Mouse (Mus musculus): ENCODE data around the gene Crim1. TPM values are rescaled to one million over a fixed set of nuclear protein-coding genes. Genes with fewer than 3 reads are reported as not detected.

The Crim1 gene
- polyA plus RNA-seq, 1 experiment from 2014 or later = 3.5 TPM

DNA sequence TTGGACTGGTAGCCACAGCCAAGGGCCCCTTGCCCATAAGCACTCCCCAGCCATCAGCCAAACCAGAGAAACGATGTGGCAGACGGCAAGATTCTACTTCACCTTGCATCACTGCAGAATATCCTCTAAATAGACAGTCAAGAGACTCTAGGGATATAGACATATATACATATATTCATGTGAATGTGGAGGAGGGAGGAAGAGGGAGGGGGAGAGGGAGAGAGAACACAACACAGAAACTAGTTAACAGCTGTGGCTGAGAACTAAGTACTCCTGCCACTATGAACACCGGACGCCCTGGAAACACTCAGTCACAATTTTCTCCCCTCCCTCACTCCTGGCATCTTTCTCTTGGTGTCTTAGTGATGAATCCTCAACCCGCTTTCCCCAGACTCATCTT is 189.5 kb downstream of the Crim1 start:
- Histone ChIP-seq H3K27me3 (ENCODE audit: control insufficient read depth, insufficient read depth, low read length) (no peaks in the 10 kb centered on the region), H3K36me3 (ENCODE audit: control insufficient read depth, insufficient read depth, low read length) (no peaks in the 10 kb centered on the region), H3K4me2 (ENCODE audit: low read depth, severe bottlenecking) (no peak overlapping the region), H3K4me1 (ENCODE audit: control insufficient read depth, insufficient read depth, low read length) (no peaks in the 10 kb centered on the region), H3K4me3 (ENCODE audit: low read depth, low read length) (no peak overlapping the region), H3K27ac (replicated peaks; ENCODE audit: low read depth, low read length) (no peak overlapping the region), H3K9ac (ENCODE audit: low read length) (no peak overlapping the region), H3K9me3 (ENCODE audit: control insufficient read depth, low read length) (no peaks in the 10 kb centered on the region)
- 93% methylated on average over 5 of the region's 5 CpGs for WGBS
- DNase-seq (ENCODE audit: low spot score) (no peak), ATAC-seq (ENCODE audit: insufficient number of reproducible peaks, low FRiP score, low TSS enrichment, low read depth) (no peak)

DNA sequence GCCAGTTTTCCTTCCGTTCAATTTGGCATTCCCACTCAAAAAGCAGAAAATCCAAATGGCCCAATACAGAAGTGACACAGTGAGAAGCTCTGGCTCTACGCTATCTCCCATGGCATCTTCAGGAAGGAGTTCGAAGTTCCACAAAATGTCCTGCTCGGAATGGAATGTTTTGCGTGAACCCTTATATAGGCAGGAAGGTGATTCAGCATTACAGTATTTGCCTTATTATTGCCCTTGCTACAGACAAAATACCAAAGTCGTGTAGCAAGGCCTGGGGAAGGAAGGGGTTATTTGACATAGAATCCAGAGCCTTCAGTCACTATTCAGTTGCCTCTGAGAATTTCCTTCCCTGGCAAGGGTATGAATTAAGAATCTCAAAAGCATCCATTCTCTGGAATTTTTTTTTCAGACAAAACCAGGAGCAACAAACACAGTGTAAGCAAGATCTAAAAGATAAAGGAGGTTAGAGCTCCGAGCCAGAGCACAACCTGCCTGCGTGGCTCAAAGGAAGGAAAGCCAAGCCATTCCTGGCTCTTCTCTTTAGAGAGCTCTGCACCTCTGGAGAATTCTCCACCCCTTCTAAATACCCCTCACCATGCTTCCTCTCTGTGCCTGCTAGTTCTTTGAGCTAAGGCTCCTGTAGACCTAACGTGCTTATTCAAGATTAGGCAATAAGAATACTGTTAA is 192.5 kb downstream of the Crim1 start:
- H3K27me3 ChIP-seq (ENCODE audit: control insufficient read depth, insufficient read depth, low read length) = no peaks in the 10 kb centered on the region
- no peak overlapping the region for H3K27ac ChIP-seq (replicated peaks; ENCODE audit: low read depth, low read length)
- DNase-seq (ENCODE audit: low spot score) (no peak), ATAC-seq (ENCODE audit: insufficient number of reproducible peaks, low FRiP score, low TSS enrichment, low read depth) (no peak)
- no peak overlapping the region for H3K4me2 ChIP-seq (ENCODE audit: low read depth, severe bottlenecking)
- no peak overlapping the region for H3K9ac ChIP-seq (ENCODE audit: low read length)
- WGBS = 76% methylated on average over 9 of the region's 9 CpGs
- H3K9me3 ChIP-seq (ENCODE audit: control insufficient read depth, low read length) = no peaks in the 10 kb centered on the region
- no peak overlapping the region for H3K4me3 ChIP-seq (ENCODE audit: low read depth, low read length)
- no peaks in the 10 kb centered on the region for H3K36me3 ChIP-seq (ENCODE audit: control insufficient read depth, insufficient read depth, low read length)
- no peaks in the 10 kb centered on the region for H3K4me1 ChIP-seq (ENCODE audit: control insufficient read depth, insufficient read depth, low read length)

DNA sequence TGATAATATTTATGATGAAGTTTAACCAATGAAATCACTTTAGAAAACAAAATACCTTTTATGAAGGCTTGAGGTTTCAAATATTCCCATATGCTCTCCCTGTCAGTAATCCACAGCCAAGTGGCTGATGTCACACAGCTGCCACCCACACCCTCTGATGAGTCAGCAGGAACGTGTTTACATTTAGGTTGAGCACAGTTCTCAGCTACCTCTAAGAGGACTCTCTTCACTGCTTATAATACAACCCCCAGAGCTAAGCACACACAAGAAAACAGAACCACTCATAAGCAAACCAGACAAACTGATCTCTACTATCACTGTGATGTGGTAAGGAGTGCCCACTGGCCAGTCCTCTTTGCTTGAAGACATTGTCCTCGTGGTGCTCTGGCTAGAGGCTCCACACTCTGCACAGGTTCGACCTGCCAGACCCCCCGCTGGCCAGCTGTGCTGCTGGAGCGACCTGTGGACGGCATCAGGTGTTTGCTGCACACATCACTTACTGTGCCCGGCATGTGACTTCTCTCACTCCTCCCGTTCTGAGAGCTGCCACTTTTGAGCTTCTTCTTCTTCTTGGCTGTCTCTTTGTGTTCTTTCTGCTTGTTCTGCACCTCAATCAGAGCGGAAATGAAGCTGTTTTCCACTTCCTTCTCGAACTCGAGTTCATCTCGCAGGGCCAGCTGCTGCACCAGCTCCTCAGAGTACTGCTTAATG is 200.2 kb downstream of the Crim1 start:
- ATAC-seq (ENCODE audit: insufficient number of reproducible peaks, low FRiP score, low TSS enrichment, low read depth) (no peak), DNase-seq (ENCODE audit: low spot score) (no peak)
- Histone ChIP-seq H3K4me1 (ENCODE audit: control insufficient read depth, insufficient read depth, low read length) (no peaks in the 10 kb centered on the region), H3K4me3 (ENCODE audit: low read depth, low read length) (no peak overlapping the region), H3K9ac (ENCODE audit: low read length) (no peak overlapping the region), H3K9me3 (ENCODE audit: control insufficient read depth, low read length) (no peaks in the 10 kb centered on the region), H3K36me3 (ENCODE audit: control insufficient read depth, insufficient read depth, low read length) (0 out of 2 replicates have a peak, but pooled peaks cover 3% of the 10 kb centered on the region), H3K27ac (replicated peaks; ENCODE audit: low read depth, low read length) (no peak overlapping the region), H3K4me2 (ENCODE audit: low read depth, severe bottlenecking) (no peak overlapping the region), H3K27me3 (ENCODE audit: control insufficient read depth, insufficient read depth, low read length) (no peaks in the 10 kb centered on the region)
- WGBS = 78% methylated on average over 12 of the region's 12 CpGs

- Histone ChIP-seq H3K27me3 (ENCODE audit: control insufficient read depth, insufficient read depth, low read length) (no peaks in the 10 kb centered on the region), H3K36me3 (ENCODE audit: control insufficient read depth, insufficient read depth, low read length) (0 out of 2 replicates have a peak, but pooled peaks cover 3% of the 10 kb centered on the region), H3K27ac (replicated peaks; ENCODE audit: low read depth, low read length) (no peak overlapping the region), H3K4me3 (ENCODE audit: low read depth, low read length) (no peak overlapping the region), H3K9ac (ENCODE audit: low read length) (no peak overlapping the region), H3K9me3 (ENCODE audit: control insufficient read depth, low read length) (no peaks in the 10 kb centered on the region), H3K4me1 (ENCODE audit: control insufficient read depth, insufficient read depth, low read length) (no peaks in the 10 kb centered on the region), H3K4me2 (ENCODE audit: low read depth, severe bottlenecking) (no peak overlapping the region)
- WGBS = 73% methylated on average over 6 of the region's 6 CpGs
- ATAC-seq (ENCODE audit: insufficient number of reproducible peaks, low FRiP score, low TSS enrichment, low read depth) = no peak
- DNase-seq (ENCODE audit: low spot score) = no peak
Observed at GRCm38 (mm10) chr17:78401311-78401710, 201.3 kb downstream of the Crim1 start.

- DNase-seq (ENCODE audit: low spot score) (no peak), ATAC-seq (ENCODE audit: insufficient number of reproducible peaks, low FRiP score, low TSS enrichment, low read depth) (no peak)
- WGBS = 56% methylated on average over 4 of the region's 4 CpGs
- no peak overlapping the region for H3K4me3 ChIP-seq (ENCODE audit: low read depth, low read length)
- no peak overlapping the region for H3K27ac ChIP-seq (replicated peaks; ENCODE audit: low read depth, low read length)
- H3K9ac ChIP-seq (ENCODE audit: low read length) = no peak overlapping the region
- H3K27me3 ChIP-seq (ENCODE audit: control insufficient read depth, insufficient read depth, low read length) = no peaks in the 10 kb centered on the region
- 0 out of 2 replicates have a peak, but pooled peaks cover 3% of the 10 kb centered on the region for H3K36me3 ChIP-seq (ENCODE audit: control insufficient read depth, insufficient read depth, low read length)
- no peak overlapping the region for H3K4me2 ChIP-seq (ENCODE audit: low read depth, severe bottlenecking)
- no peaks in the 10 kb centered on the region for H3K9me3 ChIP-seq (ENCODE audit: control insufficient read depth, low read length)
- H3K4me1 ChIP-seq (ENCODE audit: control insufficient read depth, insufficient read depth, low read length) = no peaks in the 10 kb centered on the region
Observed at GRCm38 (mm10) chr17:78401713-78402112, 201.7 kb downstream of the Crim1 start.

DNA sequence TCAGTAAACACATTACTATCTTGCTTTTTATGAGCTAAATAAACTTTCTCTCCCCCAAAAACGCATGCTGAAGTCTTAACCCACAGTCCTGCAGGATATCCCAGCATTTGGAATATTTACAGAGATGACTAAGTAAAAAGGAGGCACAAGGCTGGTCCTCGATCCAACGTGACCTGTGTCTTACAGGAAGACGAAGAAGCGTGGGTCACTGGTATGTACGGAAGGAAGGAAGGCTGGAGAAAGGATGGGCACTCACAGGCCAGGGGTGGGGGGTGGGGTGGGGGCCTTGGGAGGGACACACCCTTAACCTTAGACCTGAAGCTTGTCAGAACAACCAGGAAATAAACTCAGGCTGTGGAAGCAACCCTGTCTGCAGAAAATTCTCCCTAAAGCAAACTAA is 202.1 kb downstream of the Crim1 start:
- 72% methylated on average over 6 of the region's 6 CpGs for WGBS
- no peak overlapping the region for H3K4me3 ChIP-seq (ENCODE audit: low read depth, low read length)

DNA sequence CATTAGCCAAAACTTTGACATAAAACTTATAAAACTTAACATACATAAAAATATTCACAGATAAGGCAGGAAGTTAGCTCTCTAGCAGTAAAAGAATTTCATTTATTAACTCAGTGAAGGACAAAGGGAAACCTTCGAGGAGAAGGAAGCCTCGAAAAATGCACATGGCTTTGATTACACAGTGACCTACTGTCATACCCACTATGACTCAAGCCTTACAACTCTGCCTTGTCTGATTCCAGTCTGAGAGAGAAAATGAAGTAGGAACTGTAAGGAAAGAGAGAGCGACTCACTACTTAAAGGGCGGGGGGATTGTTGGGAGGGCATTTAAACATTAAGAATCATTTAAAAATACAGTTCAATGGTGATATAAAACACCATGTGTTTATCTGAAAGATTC is 203.2 kb downstream of the Crim1 start:
- Histone ChIP-seq H3K27me3 (ENCODE audit: control insufficient read depth, insufficient read depth, low read length) (no peaks in the 10 kb centered on the region), H3K4me2 (ENCODE audit: low read depth, severe bottlenecking) (no peak overlapping the region), H3K36me3 (ENCODE audit: control insufficient read depth, insufficient read depth, low read length) (0 out of 2 replicates have a peak, but pooled peaks cover 3% of the 10 kb centered on the region), H3K9me3 (ENCODE audit: control insufficient read depth, low read length) (no peaks in the 10 kb centered on the region), H3K4me1 (ENCODE audit: control insufficient read depth, insufficient read depth, low read length) (no peaks in the 10 kb centered on the region), H3K9ac (ENCODE audit: low read length) (no peak overlapping the region), H3K27ac (replicated peaks; ENCODE audit: low read depth, low read length) (no peak overlapping the region), H3K4me3 (ENCODE audit: low read depth, low read length) (no peak overlapping the region)
- DNase-seq (ENCODE audit: low spot score) (no peak), ATAC-seq (ENCODE audit: insufficient number of reproducible peaks, low FRiP score, low TSS enrichment, low read depth) (no peak)
- WGBS = 78% methylated on average over 4 of the region's 4 CpGs

More for the DNA sequence above, 202.1 kb downstream of the Crim1 start:
- 0 out of 2 replicates have a peak, but pooled peaks cover 3% of the 10 kb centered on the region for H3K36me3 ChIP-seq (ENCODE audit: control insufficient read depth, insufficient read depth, low read length)
- no peak overlapping the region for H3K4me2 ChIP-seq (ENCODE audit: low read depth, severe bottlenecking)
- ATAC-seq (ENCODE audit: insufficient number of reproducible peaks, low FRiP score, low TSS enrichment, low read depth) (no peak), DNase-seq (ENCODE audit: low spot score) (no peak)
- H3K27ac ChIP-seq (replicated peaks; ENCODE audit: low read depth, low read length) = no peak overlapping the region
- H3K9ac ChIP-seq (ENCODE audit: low read length) = no peak overlapping the region
- H3K9me3 ChIP-seq (ENCODE audit: control insufficient read depth, low read length) = no peaks in the 10 kb centered on the region
- no peaks in the 10 kb centered on the region for H3K4me1 ChIP-seq (ENCODE audit: control insufficient read depth, insufficient read depth, low read length)
- no peaks in the 10 kb centered on the region for H3K27me3 ChIP-seq (ENCODE audit: control insufficient read depth, insufficient read depth, low read length)

GRCm38 (mm10) chr17:78403804-78404203 is 203.8 kb downstream of the Crim1 start:
- H3K4me1 ChIP-seq (ENCODE audit: control insufficient read depth, insufficient read depth, low read length) = no peaks in the 10 kb centered on the region
- no peak overlapping the region for H3K4me2 ChIP-seq (ENCODE audit: low read depth, severe bottlenecking)
- H3K4me3 ChIP-seq (ENCODE audit: low read depth, low read length) = no peak overlapping the region
- no peaks in the 10 kb centered on the region for H3K27me3 ChIP-seq (ENCODE audit: control insufficient read depth, insufficient read depth, low read length)
- ATAC-seq (ENCODE audit: insufficient number of reproducible peaks, low FRiP score, low TSS enrichment, low read depth) (no peak), DNase-seq (ENCODE audit: low spot score) (no peak)
- H3K9ac ChIP-seq (ENCODE audit: low read length) = no peak overlapping the region
- H3K27ac ChIP-seq (replicated peaks; ENCODE audit: low read depth, low read length) = no peak overlapping the region
- 0 out of 2 replicates have a peak, but pooled peaks cover 3% of the 10 kb centered on the region for H3K36me3 ChIP-seq (ENCODE audit: control insufficient read depth, insufficient read depth, low read length)
- no peaks in the 10 kb centered on the region for H3K9me3 ChIP-seq (ENCODE audit: control insufficient read depth, low read length)
- WGBS = 92% methylated on average over 9 of the region's 9 CpGs
